Mouse (Mus musculus) E14TG2a.4 (cell line): Measurements from ENCODE around the gene Ppt2.

Experiments
- H3K27me3 ChIP-seq: 2 replicates; pipeline ENCODE4 v1.6.1; 2014; ENCODE audit warnings: low read length, control low read depth; ENCODE audit not compliant: insufficient read depth
- H3K36me3 ChIP-seq: 2 replicates; pipeline ENCODE4 v1.6.1; 2014; ENCODE audit warnings: low read length, control low read depth; ENCODE audit not compliant: insufficient read depth
- H3K4me1 ChIP-seq: replicated peaks from 2 replicates; pipeline ENCODE4 v1.6.1; 2014; ENCODE audit warnings: low read depth, low read length, control low read depth
- H3K4me3 ChIP-seq: replicated peaks from 2 replicates; pipeline ENCODE4 v1.5.1; 2014; ENCODE audit warnings: mild to moderate bottlenecking, low read length
- H3K9me3 ChIP-seq: 2 replicates; pipeline ENCODE4 v1.6.1; 2014; ENCODE audit warnings: low read length, control low read depth
- CTCF ChIP-seq: conservative IDR thresholded peaks from 2 replicates; pipeline ENCODE4 v1.5.1; 2014; ENCODE audit warnings: low read length
- NANOG ChIP-seq: IDR thresholded peaks from 2 replicates; pipeline ENCODE4 v1.6.1; 2014; ENCODE audit warnings: borderline replicate concordance, low read length, mixed read lengths
- POU5F1 ChIP-seq: IDR thresholded peaks from 2 replicates; pipeline ENCODE4 v1.6.1; 2014; ENCODE audit warnings: low read length, borderline replicate concordance

The Ppt2 gene

GRCm38 (mm10) chr17:34645256-34645829, 17.0 kb upstream of the Ppt2 start:
- peaks cover 28% of the 10 kb centered on the region for H3K36me3 ChIP-seq
- H3K4me3 ChIP-seq, result peak overlapping the region; percentile 100
- H3K9me3 ChIP-seq, result no peaks in the 10 kb centered on the region
- peaks cover 55% of the 10 kb centered on the region for H3K4me1 ChIP-seq
- TF ChIP-seq NANOG, result no peak
- TF ChIP-seq POU5F1, result no peak
- TF ChIP-seq CTCF, result no peak
- H3K27me3 ChIP-seq, result no peaks in the 10 kb centered on the region

GRCm38 (mm10) chr17:34644608-34645007, 16.3 kb upstream of the Ppt2 start, which contains the start of gene Fkbpl:
Gene Fkbpl (plus strand): TSS chr17:34644764.
- no peaks in the 10 kb centered on the region for H3K9me3 ChIP-seq
- TF ChIP-seq CTCF (no peak), POU5F1 (no peak), NANOG (no peak)
- peak within 1 kb of the TSS; percentile 100 for H3K4me3 ChIP-seq
- H3K4me1 ChIP-seq, result peaks cover 54% of the 10 kb centered on the region
- peaks cover 21% of the 10 kb centered on the region for H3K36me3 ChIP-seq
- H3K27me3 ChIP-seq, result no peaks in the 10 kb centered on the region

- H3K36me3 ChIP-seq, result peaks cover 14% of the 10 kb centered on the region
- no peaks in the 10 kb centered on the region for H3K9me3 ChIP-seq
- no peak for TF ChIP-seq POU5F1
- TF ChIP-seq CTCF, result no peak
- TF ChIP-seq NANOG, result no peak
Measured at GRCm38 (mm10) chr17:34643944-34644343, 15.6 kb upstream of the Ppt2 start.

GRCm38 (mm10) chr17:34643379-34643778, 15.1 kb upstream of the Ppt2 start:
- Histone ChIP-seq H3K27me3 (no peaks in the 10 kb centered on the region), H3K4me1 (peaks cover 46% of the 10 kb centered on the region), H3K9me3 (no peaks in the 10 kb centered on the region), H3K4me3 (no peak overlapping the region), H3K36me3 (peaks cover 8% of the 10 kb centered on the region)
- no peak for TF ChIP-seq NANOG
- no peak for TF ChIP-seq POU5F1
- TF ChIP-seq CTCF, result no peak

More at GRCm38 (mm10) chr17:34643944-34644343, 15.6 kb upstream of the Ppt2 start:
- H3K4me1 ChIP-seq, result peaks cover 51% of the 10 kb centered on the region
- H3K27me3 ChIP-seq, result no peaks in the 10 kb centered on the region
- H3K4me3 ChIP-seq, result no peak overlapping the region

GRCm38 (mm10) chr17:34641945-34642344, 13.6 kb upstream of the Ppt2 start:
- peaks cover 6% of the 10 kb centered on the region; the same call in 1 of the 2 replicates for H3K27me3 ChIP-seq
- TF ChIP-seq POU5F1 (no peak), CTCF (no peak), NANOG (no peak)
- H3K4me3 ChIP-seq, result no peak overlapping the region
- H3K4me1 ChIP-seq, result peaks cover 37% of the 10 kb centered on the region
- H3K36me3 ChIP-seq, result peaks cover 4% of the 10 kb centered on the region; the same call in 1 of the 2 replicates
- H3K9me3 ChIP-seq, result no peaks in the 10 kb centered on the region

- H3K9me3 ChIP-seq, result no peaks in the 10 kb centered on the region
Measured at GRCm38 (mm10) chr17:34640778-34641601, 12.7 kb upstream of the Ppt2 start.

GRCm38 (mm10) chr17:34639461-34640255, 11.3 kb upstream of the Ppt2 start:
- Histone ChIP-seq H3K4me1 (peaks cover 16% of the 10 kb centered on the region), H3K9me3 (no peaks in the 10 kb centered on the region), H3K36me3 (no peaks in the 10 kb centered on the region), H3K4me3 (no peak overlapping the region), H3K27me3 (peaks cover 6% of the 10 kb centered on the region; the same call in 1 of the 2 replicates)
- TF ChIP-seq NANOG, result no peak
- TF ChIP-seq CTCF, result no peak
- no peak for TF ChIP-seq POU5F1

More at GRCm38 (mm10) chr17:34640778-34641601, 12.7 kb upstream of the Ppt2 start:
- H3K27me3 ChIP-seq, result peaks cover 6% of the 10 kb centered on the region; the same call in 1 of the 2 replicates
- peaks cover 29% of the 10 kb centered on the region for H3K4me1 ChIP-seq
- H3K36me3 ChIP-seq, result peaks cover 4% of the 10 kb centered on the region; the same call in 1 of the 2 replicates
- H3K4me3 ChIP-seq, result 0 out of 2 replicates have a peak overlapping the region, but pooled peaks have one; percentile 4
- TF ChIP-seq POU5F1 (no peak), CTCF (no peak), NANOG (no peak)
